Mouse (Mus musculus) right cerebral cortex, postnatal 4 days (tissue): ENCODE data around the gene 9130023H24Rik.

Source experiments
- DNase-seq: peaks from one replicate; pipeline ENCODE4 v3.0.0-alpha.2; 2022

The 9130023H24Rik gene

GRCm38 (mm10) chr7:128237927-128238778 is at the start of gene 9130023H24Rik:
Gene 9130023H24Rik (minus strand): TSS chr7:128238031.
- peak; percentile 100 for DNase-seq

GRCm38 (mm10) chr7:128285060-128285459 is 47.2 kb upstream of the 9130023H24Rik start:
- no peak for DNase-seq

GRCm38 (mm10) chr7:128284047-128284446 is 46.2 kb upstream of the 9130023H24Rik start:
- no peak for DNase-seq

- DNase-seq, result no peak
Measured at GRCm38 (mm10) chr7:128282532-128283244, 44.9 kb upstream of the 9130023H24Rik start.

- DNase-seq, result no peak
Measured at GRCm38 (mm10) chr7:128281765-128282164, 43.9 kb upstream of the 9130023H24Rik start.

- no peak for DNase-seq
Measured at GRCm38 (mm10) chr7:128279750-128280149, 41.9 kb upstream of the 9130023H24Rik start.

GRCm38 (mm10) chr7:128276051-128276450 is 38.2 kb upstream of the 9130023H24Rik start:
- no peak for DNase-seq

GRCm38 (mm10) chr7:128271496-128271895 is 33.7 kb upstream of the 9130023H24Rik start:
- no peak for DNase-seq

- DNase-seq, result no peak
Measured at GRCm38 (mm10) chr7:128270431-128270850, 32.6 kb upstream of the 9130023H24Rik start.

GRCm38 (mm10) chr7:128267813-128268212 is 30.0 kb upstream of the 9130023H24Rik start:
- no peak for DNase-seq

- no peak for DNase-seq
Measured at GRCm38 (mm10) chr7:128267391-128267790, 29.6 kb upstream of the 9130023H24Rik start.

GRCm38 (mm10) chr7:128266056-128266455 is 28.2 kb upstream of the 9130023H24Rik start:
- no peak for DNase-seq

GRCm38 (mm10) chr7:128265411-128265810 is 27.6 kb upstream of the 9130023H24Rik start, which contains the start of gene Slc5a2:
Gene Slc5a2 (plus strand): TSS chr7:128265657.
- DNase-seq, result no peak

GRCm38 (mm10) chr7:128256783-128257334 is 19.0 kb upstream of the 9130023H24Rik start:
- DNase-seq, result no peak

GRCm38 (mm10) chr7:128255757-128256156 is 17.9 kb upstream of the 9130023H24Rik start:
- no peak for DNase-seq

- DNase-seq, result no peak
Measured at GRCm38 (mm10) chr7:128254978-128255377, 17.1 kb upstream of the 9130023H24Rik start.

- peak; percentile 56 for DNase-seq
Measured at GRCm38 (mm10) chr7:128252609-128253008, 14.8 kb upstream of the 9130023H24Rik start.

- DNase-seq, result no peak
Measured at GRCm38 (mm10) chr7:128251946-128252345, 14.1 kb upstream of the 9130023H24Rik start.

GRCm38 (mm10) chr7:128249998-128250397 is 12.2 kb upstream of the 9130023H24Rik start:
- DNase-seq, result no peak

- DNase-seq, result no peak
Measured at GRCm38 (mm10) chr7:128248081-128249042, 10.5 kb upstream of the 9130023H24Rik start.

GRCm38 (mm10) chr7:128247443-128247842 is 9.6 kb upstream of the 9130023H24Rik start:
- DNase-seq, result peak; percentile 95
